Mouse (Mus musculus): Measurements from ENCODE around the gene Arl16. TPM values are rescaled to one million over a fixed set of nuclear protein-coding genes. Genes with fewer than 3 reads are reported as not detected.
"Not testable (repeated sequence)": the region's sequence is repeated elsewhere in the genome, so short reads cannot be mapped to it uniquely, and the experiment has no call there.

Gene Arl16
- polyA plus RNA-seq (2014; fragmentation: Nextera tagmentation; extraction: Ambion mirVana): 54.8 and 58.2 TPM in 2 replicates

DNA sequence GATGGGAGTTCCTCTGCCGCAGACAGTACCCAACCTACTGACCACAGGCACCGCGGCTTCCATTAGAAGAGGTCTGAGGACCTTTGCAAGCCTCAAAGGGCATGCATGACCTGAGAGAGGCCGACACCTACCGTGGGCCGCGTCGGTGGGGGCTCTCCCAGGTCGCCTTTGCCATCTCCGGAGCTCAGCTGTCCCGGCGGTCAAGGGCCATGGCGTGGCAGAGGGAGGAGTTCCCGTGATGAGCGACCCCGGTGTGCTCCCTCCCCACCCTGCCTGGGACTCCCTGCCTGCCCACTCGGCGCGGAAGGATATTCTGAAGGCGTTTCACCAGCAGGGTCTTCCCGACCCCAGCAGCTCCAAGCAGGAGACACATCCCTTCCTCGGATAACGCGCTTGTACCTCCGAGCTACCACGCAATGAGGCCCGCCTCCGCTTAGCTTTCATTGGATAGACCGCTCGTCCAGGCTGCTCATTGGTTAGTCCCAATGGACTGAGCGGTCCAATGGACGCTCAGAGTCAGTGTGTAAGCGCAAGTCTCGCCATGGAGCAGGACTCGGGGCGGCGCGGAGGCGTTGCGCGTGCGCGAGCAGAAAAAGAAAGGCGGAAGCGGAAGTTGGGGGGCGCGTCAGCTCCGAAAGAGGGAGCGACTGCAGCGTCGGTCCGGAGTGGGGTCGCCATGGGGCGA is at the start of gene Arl16:
Gene Arl16, minus strand, starts transcription at position 557 of the 685 bp plus-strand sequence.
- Histone ChIP-seq H3K27me3 (ENCODE audit: control insufficient read depth, insufficient read depth, low read length) (no peaks in the 10 kb centered on the region), H3K27ac (ENCODE audit: low read depth, low read length) (peak within 1 kb of the TSS; percentile 84), H3K9ac (ENCODE audit: low read depth, low read length) (peak within 1 kb of the TSS; percentile 89), H3K9me3 (ENCODE audit: control insufficient read depth, low read length) (no peaks in the 10 kb centered on the region), H3K4me3 (ENCODE audit: low read depth, low read length) (peak within 1 kb of the TSS; percentile 93), H3K4me1 (replicated peaks; ENCODE audit: control insufficient read depth, insufficient read depth, low read length) (peaks cover 9% of the 10 kb centered on the region; the same call in 1 of the 2 replicates), H3K36me3 (ENCODE audit: control insufficient read depth, insufficient read depth, low read length) (peaks cover 14% of the 10 kb centered on the region), H3K4me2 (replicated peaks; ENCODE audit: low read depth, low read length) (peak within 1 kb of the TSS; percentile 95)
- ATAC-seq (ENCODE audit: low FRiP score) (peak; percentile 100), DNase-seq (ENCODE audit: low spot score) (peak; percentile 99)
- under 1% methylated on average over 54 of the region's 54 CpGs for WGBS

DNA sequence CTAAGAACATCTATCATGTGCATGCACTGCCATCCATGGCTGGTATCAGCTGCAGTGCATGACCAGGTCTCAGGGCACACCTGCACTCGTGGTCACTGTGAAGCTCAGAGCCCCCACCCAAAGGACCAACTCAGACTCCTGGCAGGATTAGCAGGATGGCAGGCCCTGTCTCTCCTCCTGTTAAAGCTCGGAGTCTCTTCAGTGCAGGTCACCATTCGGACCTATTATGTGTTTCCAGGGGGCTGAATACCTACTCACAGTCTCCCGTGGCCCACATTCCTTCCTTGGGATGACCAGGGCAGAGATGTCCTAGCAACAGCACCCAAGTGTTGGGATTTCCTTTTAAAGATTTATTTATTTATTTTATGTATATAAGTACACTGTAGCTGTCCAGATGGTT is 49.7 kb upstream of the Arl16 start:
- WGBS: 80% methylated on average over 4 of the region's 4 CpGs
- Histone ChIP-seq H3K36me3 (ENCODE audit: control insufficient read depth, insufficient read depth, low read length) (no peaks in the 10 kb centered on the region), H3K9me3 (ENCODE audit: control insufficient read depth, low read length) (no peaks in the 10 kb centered on the region), H3K9ac (ENCODE audit: low read depth, low read length) (no peak overlapping the region), H3K4me3 (ENCODE audit: low read depth, low read length) (no peak overlapping the region), H3K27ac (ENCODE audit: low read depth, low read length) (no peak overlapping the region), H3K4me2 (replicated peaks; ENCODE audit: low read depth, low read length) (no peak overlapping the region), H3K27me3 (ENCODE audit: control insufficient read depth, insufficient read depth, low read length) (no peaks in the 10 kb centered on the region), H3K4me1 (replicated peaks; ENCODE audit: control insufficient read depth, insufficient read depth, low read length) (0 out of 2 replicates have a peak, but pooled peaks cover 2% of the 10 kb centered on the region)
- ATAC-seq (ENCODE audit: low FRiP score) (no peak), DNase-seq (ENCODE audit: low spot score) (no peak)

DNA sequence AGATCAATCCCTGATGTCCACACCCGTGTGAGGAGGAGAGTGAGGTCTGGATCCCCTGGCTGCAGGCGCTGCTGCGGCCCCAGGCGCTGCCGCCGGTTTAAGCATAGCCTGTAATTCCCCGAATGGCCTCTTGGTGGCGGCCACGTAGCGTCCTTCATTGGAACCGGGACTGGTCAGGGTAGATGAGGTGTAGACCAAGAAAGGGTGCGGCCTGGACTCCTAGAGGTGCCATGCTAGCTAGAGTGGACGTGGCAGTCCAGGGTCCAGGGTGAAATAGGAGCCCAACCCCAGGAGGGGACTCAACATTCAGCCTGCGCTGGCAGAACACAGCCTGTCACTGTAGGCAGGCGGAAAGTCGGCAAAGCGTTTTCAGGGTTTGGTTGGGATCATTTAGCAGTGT is 48.2 kb upstream of the Arl16 start:
- Histone ChIP-seq H3K27me3 (ENCODE audit: control insufficient read depth, insufficient read depth, low read length) (no peaks in the 10 kb centered on the region), H3K9me3 (ENCODE audit: control insufficient read depth, low read length) (no peaks in the 10 kb centered on the region), H3K27ac (ENCODE audit: low read depth, low read length) (no peak overlapping the region), H3K9ac (ENCODE audit: low read depth, low read length) (no peak overlapping the region), H3K36me3 (ENCODE audit: control insufficient read depth, insufficient read depth, low read length) (no peaks in the 10 kb centered on the region), H3K4me3 (ENCODE audit: low read depth, low read length) (no peak overlapping the region), H3K4me2 (replicated peaks; ENCODE audit: low read depth, low read length) (no peak overlapping the region), H3K4me1 (replicated peaks; ENCODE audit: control insufficient read depth, insufficient read depth, low read length) (0 out of 2 replicates have a peak, but pooled peaks cover 2% of the 10 kb centered on the region)
- WGBS: 19% methylated on average over 17 of the region's 17 CpGs
- DNase-seq (ENCODE audit: low spot score) (peak; percentile 95), ATAC-seq (ENCODE audit: low FRiP score) (peak; percentile 68; the same call in 1 of the 2 replicates)

DNA sequence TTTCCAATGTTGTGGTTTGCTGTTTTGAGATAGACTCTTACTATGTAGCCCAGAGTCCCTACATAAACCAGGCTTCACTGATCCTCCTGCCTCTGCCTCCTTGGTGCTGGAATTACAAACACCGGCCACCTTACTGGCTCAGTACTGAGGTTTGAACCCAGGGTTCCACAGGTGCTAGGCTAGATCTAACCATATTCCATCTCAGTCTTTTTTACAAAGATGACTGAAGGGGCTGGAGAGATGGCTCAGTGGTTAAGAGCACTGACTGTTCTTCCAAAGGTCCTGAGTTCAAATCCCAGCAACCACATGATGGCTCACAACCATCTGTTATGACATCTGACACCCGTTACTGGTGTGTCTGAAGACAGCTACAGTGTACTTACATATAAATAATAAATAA is 46.9 kb upstream of the Arl16 start:
- ATAC-seq (ENCODE audit: low FRiP score); H3K9me3 ChIP-seq (ENCODE audit: control insufficient read depth, low read length); H3K27ac ChIP-seq (ENCODE audit: low read depth, low read length); H3K4me1 ChIP-seq (replicated peaks; ENCODE audit: control insufficient read depth, insufficient read depth, low read length); H3K4me3 ChIP-seq (ENCODE audit: low read depth, low read length); DNase-seq (ENCODE audit: low spot score); H3K9ac ChIP-seq (ENCODE audit: low read depth, low read length); H3K4me2 ChIP-seq (replicated peaks; ENCODE audit: low read depth, low read length); H3K36me3 ChIP-seq (ENCODE audit: control insufficient read depth, insufficient read depth, low read length); H3K27me3 ChIP-seq (ENCODE audit: control insufficient read depth, insufficient read depth, low read length): not testable (repeated sequence)
- WGBS: 91% methylated on average over 2 of the region's 2 CpGs

DNA sequence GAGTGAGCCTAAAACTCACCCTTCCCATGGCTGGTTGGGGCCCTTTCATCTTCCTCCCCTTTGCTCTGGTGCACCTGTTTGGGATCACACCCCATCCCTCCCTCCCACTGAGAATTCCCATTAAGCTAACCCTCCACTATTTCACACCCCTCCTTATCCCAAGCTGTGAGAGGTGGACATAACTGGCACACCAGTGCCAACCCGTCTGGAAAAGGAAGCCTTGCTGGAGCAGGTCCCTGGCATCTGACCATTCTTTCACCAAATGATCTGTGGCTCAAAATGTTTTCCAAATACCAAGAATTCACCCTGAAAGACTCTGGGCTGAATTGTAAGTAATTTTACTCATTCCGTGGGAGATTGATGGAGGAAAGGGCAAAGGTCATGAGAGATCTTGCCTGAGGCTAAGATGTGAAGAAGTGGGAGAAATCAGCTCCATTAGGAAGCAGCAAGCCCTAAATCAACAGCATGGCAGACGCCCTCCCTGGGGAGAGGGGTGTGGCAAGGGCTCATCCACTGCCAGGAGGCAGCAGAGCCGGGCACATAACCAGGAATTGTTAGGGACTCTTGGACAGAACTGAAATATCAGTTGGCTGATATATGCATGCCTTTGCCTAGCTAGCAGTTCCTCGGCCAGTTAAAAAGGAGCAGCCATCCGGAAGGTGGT is 45.5 kb upstream of the Arl16 start:
- H3K9ac ChIP-seq (ENCODE audit: low read depth, low read length): no peak overlapping the region
- WGBS: 40% methylated on average over 6 of the region's 6 CpGs
- H3K27ac ChIP-seq (ENCODE audit: low read depth, low read length): no peak overlapping the region
- DNase-seq (ENCODE audit: low spot score) (peak; percentile 57), ATAC-seq (ENCODE audit: low FRiP score) (no peak)
- H3K9me3 ChIP-seq (ENCODE audit: control insufficient read depth, low read length): no peaks in the 10 kb centered on the region
- 0 out of 2 replicates have a peak, but pooled peaks cover 4% of the 10 kb centered on the region for H3K4me1 ChIP-seq (replicated peaks; ENCODE audit: control insufficient read depth, insufficient read depth, low read length)
- no peak overlapping the region for H3K4me3 ChIP-seq (ENCODE audit: low read depth, low read length)
- H3K36me3 ChIP-seq (ENCODE audit: control insufficient read depth, insufficient read depth, low read length): no peaks in the 10 kb centered on the region
- no peaks in the 10 kb centered on the region for H3K27me3 ChIP-seq (ENCODE audit: control insufficient read depth, insufficient read depth, low read length)
- H3K4me2 ChIP-seq (replicated peaks; ENCODE audit: low read depth, low read length): no peak overlapping the region

DNA sequence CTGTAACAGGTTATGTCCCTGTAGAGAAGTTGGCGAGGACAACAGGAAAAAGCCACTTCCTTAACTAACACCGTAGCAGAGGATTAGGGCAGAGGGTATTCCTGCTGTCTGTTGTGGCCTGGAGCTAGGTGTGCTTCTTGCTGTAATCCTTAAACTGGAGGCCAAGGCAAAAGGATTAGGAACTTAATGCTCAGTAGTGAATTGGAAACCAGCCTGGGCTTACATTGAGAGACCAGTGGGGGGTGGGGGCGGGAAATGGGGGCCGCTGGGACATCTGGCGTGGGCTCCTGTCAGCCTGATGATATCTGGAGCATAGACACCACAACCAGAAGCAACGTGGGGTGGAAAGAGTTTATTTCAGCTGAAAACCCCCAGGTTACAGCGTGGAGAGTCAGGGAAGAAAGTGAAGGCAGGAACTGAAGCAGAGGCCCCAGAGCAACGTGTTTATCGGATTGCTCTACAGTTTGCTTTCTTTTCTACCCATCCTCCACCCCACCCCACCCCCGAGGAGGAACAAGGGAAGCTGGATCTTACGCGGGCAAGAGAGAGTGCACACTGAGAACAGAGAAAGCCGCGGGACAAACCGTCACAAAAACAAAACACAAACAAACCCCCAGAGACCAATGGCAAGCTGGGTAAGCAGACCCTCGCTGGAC is 43.1 kb upstream of the Arl16 start:
- peak; percentile 20 for DNase-seq (ENCODE audit: low spot score)
- WGBS: 6% methylated on average over 16 of the region's 16 CpGs
- Histone ChIP-seq H3K36me3 (ENCODE audit: control insufficient read depth, insufficient read depth, low read length) (no peaks in the 10 kb centered on the region), H3K27me3 (ENCODE audit: control insufficient read depth, insufficient read depth, low read length) (no peaks in the 10 kb centered on the region), H3K4me2 (replicated peaks; ENCODE audit: low read depth, low read length) (peak overlapping the region; percentile 4; the same call in 1 of the 2 replicates), H3K9me3 (ENCODE audit: control insufficient read depth, low read length) (no peaks in the 10 kb centered on the region), H3K9ac (ENCODE audit: low read depth, low read length) (peak overlapping the region; percentile 7; the same call in 1 of the 2 replicates), H3K4me3 (ENCODE audit: low read depth, low read length) (no peak overlapping the region), H3K27ac (ENCODE audit: low read depth, low read length) (no peak overlapping the region), H3K4me1 (replicated peaks; ENCODE audit: control insufficient read depth, insufficient read depth, low read length) (0 out of 2 replicates have a peak, but pooled peaks cover 4% of the 10 kb centered on the region)
- no peak for ATAC-seq (ENCODE audit: low FRiP score)

DNA sequence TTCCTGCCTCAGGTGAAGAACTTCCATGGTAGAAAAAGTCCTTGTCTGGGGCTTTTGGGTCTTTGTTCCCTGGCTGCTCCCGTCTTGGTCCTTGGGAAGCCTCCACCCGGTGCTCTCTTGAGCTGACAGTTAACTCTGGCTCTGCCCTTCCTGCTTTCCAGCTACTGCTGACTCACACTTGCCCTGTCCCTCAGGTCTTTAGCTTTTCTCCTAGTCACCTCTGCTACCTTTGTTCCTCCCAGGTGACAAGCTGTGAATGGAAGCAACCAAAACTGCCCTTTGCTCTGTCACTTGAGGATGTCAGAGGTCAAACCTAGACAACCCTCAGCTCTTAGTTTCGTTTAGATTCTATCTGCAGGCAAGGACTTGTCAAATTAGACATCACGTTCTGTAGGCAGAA is 42.5 kb upstream of the Arl16 start:
- Histone ChIP-seq H3K4me3 (ENCODE audit: low read depth, low read length) (no peak overlapping the region), H3K36me3 (ENCODE audit: control insufficient read depth, insufficient read depth, low read length) (no peaks in the 10 kb centered on the region), H3K9me3 (ENCODE audit: control insufficient read depth, low read length) (no peaks in the 10 kb centered on the region), H3K4me1 (replicated peaks; ENCODE audit: control insufficient read depth, insufficient read depth, low read length) (0 out of 2 replicates have a peak, but pooled peaks cover 4% of the 10 kb centered on the region), H3K27ac (ENCODE audit: low read depth, low read length) (no peak overlapping the region), H3K27me3 (ENCODE audit: control insufficient read depth, insufficient read depth, low read length) (no peaks in the 10 kb centered on the region), H3K9ac (ENCODE audit: low read depth, low read length) (no peak overlapping the region), H3K4me2 (replicated peaks; ENCODE audit: low read depth, low read length) (peak overlapping the region; percentile 4; the same call in 1 of the 2 replicates)
- no peak for DNase-seq (ENCODE audit: low spot score)
- WGBS: 42% methylated on average over 4 of the region's 4 CpGs
- no peak for ATAC-seq (ENCODE audit: low FRiP score)

DNA sequence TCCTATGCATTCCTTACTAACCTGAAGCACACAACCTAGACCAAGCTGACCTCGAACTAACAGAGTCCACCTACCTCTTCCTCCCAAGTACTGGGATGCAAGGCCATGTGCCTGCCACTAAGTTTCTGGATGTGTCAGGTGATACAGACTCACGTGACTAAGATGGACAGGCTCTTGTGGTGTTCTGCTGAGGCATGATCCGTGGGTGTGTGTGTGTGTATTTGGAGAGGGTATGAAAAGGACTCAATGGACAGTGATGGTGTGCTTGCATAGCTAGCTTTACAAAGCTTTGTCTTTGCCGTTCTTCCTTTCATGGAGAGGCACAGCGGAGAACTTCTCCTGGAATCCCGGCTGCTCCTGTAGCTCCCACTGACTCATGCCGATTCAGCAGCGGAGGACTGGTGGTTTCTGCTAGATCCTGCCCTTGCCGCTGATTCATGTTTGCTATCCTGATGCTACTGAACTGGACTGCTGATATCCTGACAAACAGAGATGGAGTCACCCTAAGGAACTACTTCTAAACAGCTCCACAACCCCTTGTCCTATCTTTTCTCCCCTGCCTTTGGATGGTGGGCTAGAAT is 41.0 kb upstream of the Arl16 start:
- no peak overlapping the region for H3K4me3 ChIP-seq (ENCODE audit: low read depth, low read length)
- ATAC-seq (ENCODE audit: low FRiP score) (no peak), DNase-seq (ENCODE audit: low spot score) (no peak)
- no peak overlapping the region for H3K4me2 ChIP-seq (replicated peaks; ENCODE audit: low read depth, low read length)
- H3K4me1 ChIP-seq (replicated peaks; ENCODE audit: control insufficient read depth, insufficient read depth, low read length): 0 out of 2 replicates have a peak, but pooled peaks cover 4% of the 10 kb centered on the region
- H3K27me3 ChIP-seq (ENCODE audit: control insufficient read depth, insufficient read depth, low read length): no peaks in the 10 kb centered on the region
- 83% methylated on average over 9 of the region's 9 CpGs for WGBS
- no peak overlapping the region for H3K27ac ChIP-seq (ENCODE audit: low read depth, low read length)
- H3K9ac ChIP-seq (ENCODE audit: low read depth, low read length): no peak overlapping the region
- no peaks in the 10 kb centered on the region for H3K36me3 ChIP-seq (ENCODE audit: control insufficient read depth, insufficient read depth, low read length)
- no peaks in the 10 kb centered on the region for H3K9me3 ChIP-seq (ENCODE audit: control insufficient read depth, low read length)
